Mouse (Mus musculus) cerebellum, adult 9-11 months (tissue): ENCODE measurements around the gene Reep1.

Experiments used
- DNase-seq: peaks from one replicate; pipeline ENCODE4 v3.0.0; 2022

Gene Reep1

GRCm38 (mm10) chr6:71707511-71708501 lies at the start of gene Reep1:
Gene Reep1 (plus strand): TSS chr6:71707561.
- peak; percentile 84 for DNase-seq

- no peak for DNase-seq
Measured at GRCm38 (mm10) chr6:71658290-71658689, 49.1 kb upstream of the Reep1 start.

GRCm38 (mm10) chr6:71664511-71664910 lies 42.9 kb upstream of the Reep1 start:
- DNase-seq = no peak

GRCm38 (mm10) chr6:71673166-71673565 lies 34.2 kb upstream of the Reep1 start:
- DNase-seq = no peak

GRCm38 (mm10) chr6:71678891-71679290 lies 28.5 kb upstream of the Reep1 start:
- DNase-seq = no peak

- no peak for DNase-seq
Measured at GRCm38 (mm10) chr6:71695150-71695549, 12.2 kb upstream of the Reep1 start.

- no peak for DNase-seq
Measured at GRCm38 (mm10) chr6:71695599-71695998, 11.8 kb upstream of the Reep1 start.

GRCm38 (mm10) chr6:71706871-71707270 lies 490 bp upstream of the Reep1 start:
- DNase-seq = no peak

- no peak for DNase-seq
Measured at GRCm38 (mm10) chr6:71708528-71708927, 1.2 kb downstream of the Reep1 start.

GRCm38 (mm10) chr6:71710323-71710722 lies 3.0 kb downstream of the Reep1 start:
- DNase-seq = no peak

- DNase-seq = no peak
Measured at GRCm38 (mm10) chr6:71711201-71711600, 3.8 kb downstream of the Reep1 start.

- no peak for DNase-seq
Measured at GRCm38 (mm10) chr6:71713532-71713931, 6.2 kb downstream of the Reep1 start.

GRCm38 (mm10) chr6:71715006-71715405 lies 7.6 kb downstream of the Reep1 start:
- DNase-seq = no peak

GRCm38 (mm10) chr6:71716434-71716833 lies 9.1 kb downstream of the Reep1 start:
- DNase-seq = no peak

- no peak for DNase-seq
Measured at GRCm38 (mm10) chr6:71718322-71718721, 11.0 kb downstream of the Reep1 start.

GRCm38 (mm10) chr6:71719302-71719701 lies 11.9 kb downstream of the Reep1 start:
- DNase-seq = no peak

GRCm38 (mm10) chr6:71722988-71723387 lies 15.6 kb downstream of the Reep1 start:
- DNase-seq = peak; percentile 50

GRCm38 (mm10) chr6:71723555-71723954 lies 16.2 kb downstream of the Reep1 start:
- DNase-seq = peak; percentile 60

- DNase-seq = no peak
Measured at GRCm38 (mm10) chr6:71726710-71727109, 19.3 kb downstream of the Reep1 start.

GRCm38 (mm10) chr6:71728306-71728705 lies 20.9 kb downstream of the Reep1 start:
- no peak for DNase-seq

- no peak for DNase-seq
Measured at GRCm38 (mm10) chr6:71734910-71735599, 27.7 kb downstream of the Reep1 start.

GRCm38 (mm10) chr6:71735600-71736010 lies 28.2 kb downstream of the Reep1 start:
- no peak for DNase-seq

- no peak for DNase-seq
Measured at GRCm38 (mm10) chr6:71736101-71736500, 28.7 kb downstream of the Reep1 start.

GRCm38 (mm10) chr6:71737202-71737601 lies 29.8 kb downstream of the Reep1 start:
- DNase-seq = no peak
